Mouse (Mus musculus) myocyte (in vitro differentiated cells): ENCODE data around the gene Elmsan1. TPM values are rescaled to one million over a fixed set of nuclear protein-coding genes. Genes with fewer than 3 reads are reported as not detected.

Source experiments
- H3K27me3 ChIP-seq: one replicate; pipeline ENCODE4 v1.6.1; 2011; ENCODE audit not compliant: control insufficient read depth, insufficient read depth, insufficient read length
- H3K36me3 ChIP-seq: one replicate; pipeline ENCODE4 v1.6.1; 2011; ENCODE audit not compliant: control insufficient read depth, insufficient read depth
- H3K4me2 ChIP-seq: one replicate; pipeline ENCODE4 v1.6.1; 2011; ENCODE audit warnings: low read depth, control low read depth
- H3K4me3 ChIP-seq: one replicate; pipeline ENCODE4 v1.5.1; 2011; ENCODE audit warnings: mild to moderate bottlenecking, control low read depth, moderate library complexity
- H3K79me2 ChIP-seq: one replicate; pipeline ENCODE4 v1.6.1; 2011; ENCODE audit not compliant: control insufficient read depth, insufficient read depth
- H3ac ChIP-seq: one replicate; pipeline ENCODE4 v1.6.1; 2011; ENCODE audit not compliant: control insufficient read depth, insufficient read length
- CEBPB ChIP-seq: IDR thresholded peaks from 2 replicates; pipeline ENCODE4 v1.6.1; 2011; ENCODE audit warnings: mild to moderate bottlenecking, moderate library complexity; ENCODE audit not compliant: poor library complexity, insufficient read depth, severe bottlenecking
- E2F4 ChIP-seq: IDR thresholded peaks from one replicate; pipeline ENCODE4 v1.6.1; 2011; ENCODE audit warnings: mild to moderate bottlenecking, control low read depth, moderate library complexity; ENCODE audit not compliant: insufficient read depth
- MAX ChIP-seq: IDR thresholded peaks from one replicate; pipeline ENCODE4 v1.6.1; 2011; ENCODE audit warnings: low read depth, mild to moderate bottlenecking, control low read depth
- MYOD1 ChIP-seq, 3 experiments: IDR thresholded peaks; one replicate each; pipeline ENCODE4 v1.6.1; 2011; ENCODE audit warnings: control low read depth in 2 of 3, low read depth in 2 of 3, mild to moderate bottlenecking in 2 of 3, moderate library complexity in 1 of 3; ENCODE audit not compliant: insufficient read length in 2 of 3, control insufficient read depth in 1 of 3
- MYOG ChIP-seq, 3 experiments: IDR thresholded peaks; one replicate each; pipeline ENCODE4 v1.6.1; 2011; ENCODE audit warnings: control low read depth in 2 of 3, low read depth in 2 of 3, mild to moderate bottlenecking in 2 of 3; ENCODE audit not compliant: insufficient read length in 2 of 3, control insufficient read depth in 1 of 3, insufficient read depth in 1 of 3
- POLR2A ChIP-seq: IDR thresholded peaks from one replicate; pipeline ENCODE4 v1.6.1; 2011; ENCODE audit warnings: low read depth, mild to moderate bottlenecking, control low read depth, moderate library complexity; ENCODE audit not compliant: insufficient read length
- POLR2AphosphoS2 ChIP-seq: IDR thresholded peaks from one replicate; pipeline ENCODE4 v1.6.1; 2011; ENCODE audit warnings: low read depth, control low read depth; ENCODE audit not compliant: insufficient read length
- REST ChIP-seq: IDR thresholded peaks from one replicate; pipeline ENCODE4 v1.6.1; 2011; ENCODE audit warnings: mild to moderate bottlenecking, control low read depth, moderate library complexity; ENCODE audit not compliant: insufficient read depth, insufficient read length
- SRF ChIP-seq: IDR thresholded peaks from one replicate; pipeline ENCODE4 v1.6.1; 2011; ENCODE audit warnings: low read depth; ENCODE audit not compliant: control insufficient read depth, insufficient read length
- TCF12 ChIP-seq: IDR thresholded peaks from one replicate; pipeline ENCODE4 v1.6.1; 2011; ENCODE audit warnings: mild to moderate bottlenecking, control low read depth; ENCODE audit not compliant: poor library complexity, insufficient read depth, severe bottlenecking
- TCF3 ChIP-seq: IDR thresholded peaks from one replicate; pipeline ENCODE4 v1.6.1; 2011; ENCODE audit warnings: low read depth, control low read depth; ENCODE audit not compliant: insufficient read length
- USF1 ChIP-seq: IDR thresholded peaks from one replicate; pipeline ENCODE4 v1.6.1; 2011; ENCODE audit warnings: low read depth, mild to moderate bottlenecking, control low read depth, moderate library complexity
- polyA plus RNA-seq: library from polyadenylated mRNA; unstranded; fragments of >200 nt; fragmentation: generic; extraction: Trizol; gene quantifications from one replicate; pipeline ENCODE4 v1.2.1, GENCODE M21; 2012; ENCODE audit warnings: missing spikeins

Gene Elmsan1
- polyA plus RNA-seq, 1 experiment = 13.7 TPM

DNA sequence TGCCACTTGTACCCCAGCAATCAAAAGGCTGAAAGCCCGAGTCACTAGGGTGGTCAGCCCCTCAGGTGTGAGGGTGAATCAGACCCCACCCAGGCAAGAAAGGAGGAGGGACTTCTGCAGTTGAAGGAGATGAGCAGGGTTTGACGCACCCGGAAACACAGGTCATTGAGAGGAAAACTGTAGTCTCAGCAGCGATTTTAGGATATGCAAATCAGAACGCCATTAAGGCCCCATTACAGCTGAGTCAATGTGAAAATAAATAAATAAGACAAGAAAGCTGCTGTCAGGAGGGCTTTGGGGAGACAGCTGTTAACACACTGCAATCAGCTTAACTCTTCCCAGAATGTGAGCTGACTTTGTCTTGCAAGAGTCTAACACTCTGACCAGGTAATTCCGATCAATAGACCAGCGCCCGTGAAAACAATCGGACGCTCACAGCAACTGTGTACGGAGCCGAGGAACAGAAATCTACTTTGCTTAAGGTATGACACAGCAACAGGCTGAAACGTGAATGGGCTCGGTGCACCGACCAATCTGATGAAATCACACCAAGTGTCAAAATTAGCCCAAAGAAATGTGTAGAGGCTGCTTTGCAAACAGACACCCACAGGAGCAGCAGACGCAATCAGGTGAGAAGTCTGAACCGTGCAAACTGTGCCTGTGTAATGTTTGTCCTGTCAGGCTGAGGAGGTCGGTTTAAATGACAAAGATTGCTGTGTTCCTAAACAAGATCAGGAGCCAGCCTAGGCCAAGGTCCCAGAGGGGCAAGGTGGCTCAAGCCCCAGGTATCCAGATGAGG lies 16.8 kb downstream of the Elmsan1 start:
- H3K36me3 ChIP-seq = no peaks in the 10 kb centered on the region
- TF ChIP-seq POLR2AphosphoS2 = no peak
- TF ChIP-seq E2F4 = no peak
- no peak for TF ChIP-seq REST
- TF ChIP-seq MAX = no peak
- no peak for TF ChIP-seq SRF
- no peak for TF ChIP-seq MYOD1 (IDR thresholded peaks at IDR 0.05; ENCODE audit: control insufficient read depth in 1 of 3, insufficient read length in 2 of 3, low read depth in 2 of 3)
- no peak for TF ChIP-seq POLR2A
- TF ChIP-seq MYOG (IDR thresholded peaks at IDR 0.05; ENCODE audit: control insufficient read depth in 1 of 3, insufficient read depth in 1 of 3, insufficient read length in 2 of 3, low read depth in 2 of 3) = no peak
- no peak for TF ChIP-seq TCF3
- TF ChIP-seq USF1 = no peak
- H3K4me3 ChIP-seq = no peak overlapping the region
- no peak overlapping the region for H3ac ChIP-seq
- H3K27me3 ChIP-seq = no peaks in the 10 kb centered on the region
- H3K79me2 ChIP-seq = peaks cover 80% of the 10 kb centered on the region
- no peak overlapping the region for H3K4me2 ChIP-seq

- Histone ChIP-seq H3K79me2 (peaks cover 80% of the 10 kb centered on the region), H3K27me3 (no peaks in the 10 kb centered on the region), H3ac (no peak overlapping the region), H3K36me3 (no peaks in the 10 kb centered on the region), H3K4me2 (no peak overlapping the region), H3K4me3 (no peak overlapping the region)
- no peak for TF ChIP-seq CEBPB
- TF ChIP-seq MAX = no peak
- no peak for TF ChIP-seq MYOD1 (IDR thresholded peaks at IDR 0.05; ENCODE audit: control insufficient read depth in 1 of 3, insufficient read length in 2 of 3, low read depth in 2 of 3)
- TF ChIP-seq POLR2AphosphoS2 = no peak
- no peak for TF ChIP-seq POLR2A
- TF ChIP-seq E2F4 = no peak
- TF ChIP-seq USF1 = no peak
- TF ChIP-seq REST = no peak
- TF ChIP-seq SRF = no peak
- no peak for TF ChIP-seq TCF12
- TF ChIP-seq MYOG (IDR thresholded peaks at IDR 0.05; ENCODE audit: control insufficient read depth in 1 of 3, insufficient read depth in 1 of 3, insufficient read length in 2 of 3, low read depth in 2 of 3) = no peak
- TF ChIP-seq TCF3 = no peak
Measured at GRCm38 (mm10) chr12:84201222-84201621, 17.5 kb downstream of the Elmsan1 start.

- H3K4me2 ChIP-seq = peak overlapping the region; percentile 44
- no peak overlapping the region for H3K4me3 ChIP-seq
- no peaks in the 10 kb centered on the region for H3K27me3 ChIP-seq
- H3K79me2 ChIP-seq = peaks cover 67% of the 10 kb centered on the region
- H3ac ChIP-seq = no peak overlapping the region
- no peak for TF ChIP-seq POLR2A
- no peak for TF ChIP-seq MAX
- no peak for TF ChIP-seq E2F4
- no peak for TF ChIP-seq TCF3
- TF ChIP-seq MYOD1 (IDR thresholded peaks at IDR 0.05; ENCODE audit: control insufficient read depth in 1 of 3, insufficient read length in 2 of 3, low read depth in 2 of 3) = no peak
- no peak for TF ChIP-seq POLR2AphosphoS2
- TF ChIP-seq CEBPB = no peak
- no peak for TF ChIP-seq REST
- H3K36me3 ChIP-seq = no peaks in the 10 kb centered on the region
Measured at GRCm38 (mm10) chr12:84198880-84199279, 19.8 kb downstream of the Elmsan1 start.

DNA sequence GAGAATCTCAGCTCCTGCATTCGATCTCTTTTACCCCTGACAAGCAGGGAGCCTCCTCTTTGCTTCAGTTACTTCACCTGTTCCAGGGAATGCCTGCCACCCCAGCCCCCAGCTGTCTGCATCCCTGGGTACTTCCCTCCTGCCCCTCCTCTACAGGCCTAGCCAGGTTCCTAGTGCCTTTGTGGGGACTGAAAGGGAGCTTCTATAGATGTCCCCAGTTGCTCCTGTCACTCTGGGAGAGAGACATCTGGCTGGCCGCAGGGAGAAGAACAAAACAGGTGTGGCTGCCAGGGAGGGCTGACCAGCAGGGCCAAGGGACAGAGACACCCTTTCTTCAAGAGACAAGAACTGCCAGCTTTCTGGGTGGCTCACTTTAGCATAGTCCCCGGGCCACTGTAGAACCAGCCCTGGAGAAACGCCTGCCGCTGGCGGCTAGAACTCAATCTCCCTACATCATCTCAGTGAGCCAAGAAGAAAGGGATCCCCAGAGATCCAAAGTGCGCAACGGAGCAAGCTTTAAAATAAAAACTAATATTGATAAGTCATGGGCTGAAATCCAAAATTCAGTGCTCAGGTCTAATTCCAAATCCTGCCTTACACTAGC lies 20.5 kb downstream of the Elmsan1 start:
- H3K36me3 ChIP-seq = no peaks in the 10 kb centered on the region
- no peak overlapping the region for H3ac ChIP-seq
- H3K4me2 ChIP-seq = peak overlapping the region; percentile 44
- no peak overlapping the region for H3K4me3 ChIP-seq
- TF ChIP-seq TCF3 (peak; percentile 53), SRF (no peak), MYOG (IDR thresholded peaks at IDR 0.05; ENCODE audit: control insufficient read depth in 1 of 3, insufficient read depth in 1 of 3, insufficient read length in 2 of 3, low read depth in 2 of 3) (peak; percentile 79 to 92 (median 80)), MYOD1 (IDR thresholded peaks at IDR 0.05; ENCODE audit: control insufficient read depth in 1 of 3, insufficient read length in 2 of 3, low read depth in 2 of 3) (peak; percentile 85 to 92 (median 91)), TCF12 (peak; percentile 96), E2F4 (no peak)
- no peaks in the 10 kb centered on the region for H3K27me3 ChIP-seq
- H3K79me2 ChIP-seq = peaks cover 61% of the 10 kb centered on the region

DNA sequence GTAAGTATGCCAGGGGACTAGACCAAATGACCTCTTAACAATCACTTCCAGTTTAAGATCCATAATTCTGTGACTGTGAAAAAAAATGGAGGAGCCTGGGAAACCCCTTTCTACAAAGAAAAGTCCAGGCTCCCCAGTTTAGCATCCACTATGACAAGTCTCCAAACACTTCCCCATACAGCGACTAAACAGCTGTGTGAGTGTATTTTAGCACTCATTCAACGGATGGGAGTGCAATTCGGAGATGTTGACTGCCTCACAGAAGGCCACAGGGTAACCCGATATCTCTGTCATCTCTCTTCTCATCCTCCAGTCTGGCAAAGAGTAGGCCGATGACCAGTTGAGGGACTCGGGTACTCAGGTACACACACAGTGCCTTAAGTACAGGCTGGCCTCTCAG lies 23.5 kb downstream of the Elmsan1 start:
- Histone ChIP-seq H3K36me3 (no peaks in the 10 kb centered on the region), H3K4me3 (no peak overlapping the region), H3K79me2 (peaks cover 62% of the 10 kb centered on the region), H3K27me3 (no peaks in the 10 kb centered on the region), H3K4me2 (peak overlapping the region; percentile 87), H3ac (no peak overlapping the region)
- TF ChIP-seq MYOD1 (IDR thresholded peaks at IDR 0.05; ENCODE audit: control insufficient read depth in 1 of 3, insufficient read length in 2 of 3, low read depth in 2 of 3) (peak; percentile 1 to 11 (median 6)), TCF12 (no peak)
